Mouse (Mus musculus) hindbrain, embryonic 11.5 days (tissue): Measurements from ENCODE around the gene Gm20671. TPM values are rescaled to one million over a fixed set of nuclear protein-coding genes. Genes with fewer than 3 reads are reported as not detected.
"Not testable (repeated sequence)": the region's sequence is repeated elsewhere in the genome, so short reads cannot be mapped to it uniquely, and the experiment has no call there.

Experiments used
- ATAC-seq: fragments of 200-750 bp; cut with Nextera tagmentation; 2 replicates; pipeline ENCODE4 v1.8.0; 2017; ENCODE audit warnings: mild to moderate bottlenecking, moderate TSS enrichment, moderate library complexity; ENCODE audit not compliant: low FRiP score
- DNase-seq: peaks from one replicate; pipeline ENCODE4 v3.0.0-alpha.2; 2015; ENCODE audit warnings: low spot score
- H3K27ac ChIP-seq: fragments of 300-500 bp; sonication (generic); 2 replicates; pipeline ENCODE4 v1.5.1; 2014; ENCODE audit warnings: mild to moderate bottlenecking, low read depth, low read length
- H3K27me3 ChIP-seq: fragments of 300-500 bp; sonication (generic); 2 replicates; pipeline ENCODE4 v1.6.1; 2014; ENCODE audit warnings: mild to moderate bottlenecking, low read length, moderate library complexity, mixed read lengths; ENCODE audit not compliant: control insufficient read depth, insufficient read depth
- H3K36me3 ChIP-seq: fragments of 300-500 bp; sonication (generic); 2 replicates; pipeline ENCODE4 v1.6.1; 2014; ENCODE audit warnings: mild to moderate bottlenecking, low read length, moderate library complexity, mixed read lengths; ENCODE audit not compliant: control insufficient read depth, insufficient read depth
- H3K4me1 ChIP-seq: fragments of 300-500 bp; sonication (generic); replicated peaks from 2 replicates; pipeline ENCODE4 v1.6.1; 2014; ENCODE audit warnings: low read length, mixed read lengths; ENCODE audit not compliant: control insufficient read depth, insufficient read depth
- H3K4me2 ChIP-seq: fragments of 300-500 bp; sonication (generic); replicated peaks from 2 replicates; pipeline ENCODE4 v1.6.1; 2014; ENCODE audit warnings: mild to moderate bottlenecking, low read depth, low read length
- H3K4me3 ChIP-seq: fragments of 300-500 bp; sonication (generic); 2 replicates; pipeline ENCODE4 v1.5.1; 2014; ENCODE audit warnings: low read depth, low read length
- H3K9ac ChIP-seq: fragments of 300-500 bp; sonication (generic); 2 replicates; pipeline ENCODE4 v1.6.1; 2014; ENCODE audit warnings: low read depth, low read length
- H3K9me3 ChIP-seq: fragments of 300-500 bp; sonication (generic); 2 replicates; pipeline ENCODE4 v1.6.1; 2016; ENCODE audit warnings: low read length; ENCODE audit not compliant: control insufficient read depth
- WGBS: fragments of 180-500 bp; shearing (Covaris S2); extraction: QIAGEN DNeasy Blood & Tissue Kit; methylation state at CpG from one replicate; pipeline ENCODE4 v1.1.7; 2014; 5-methylcytosine and 5-hydroxymethylcytosine counted together
- polyA plus RNA-seq: library from polyadenylated mRNA; unstranded; fragments of >200 nt; fragmentation: Nextera tagmentation; extraction: Ambion mirVana; gene quantifications from 2 replicates; pipeline ENCODE4 v1.2.1, GENCODE M21; 2014

The Gm20671 gene
- polyA plus RNA-seq, 1 experiment from 2014 or later, result not detected

- H3K36me3 ChIP-seq, H3K4me1 ChIP-seq, H3K9me3 ChIP-seq, H3K27me3 ChIP-seq, DNase-seq, H3K9ac ChIP-seq, H3K4me3 ChIP-seq, H3K4me2 ChIP-seq, H3K27ac ChIP-seq: not testable (repeated sequence)
- WGBS, result 88% methylated on average over 6 of the region's 6 CpGs
- ATAC-seq, result peak; percentile 68; the same call in 1 of the 2 replicates
Observed at GRCm38 (mm10) chr5:32733892-32734291, 93.0 kb downstream of the Gm20671 start.

DNA sequence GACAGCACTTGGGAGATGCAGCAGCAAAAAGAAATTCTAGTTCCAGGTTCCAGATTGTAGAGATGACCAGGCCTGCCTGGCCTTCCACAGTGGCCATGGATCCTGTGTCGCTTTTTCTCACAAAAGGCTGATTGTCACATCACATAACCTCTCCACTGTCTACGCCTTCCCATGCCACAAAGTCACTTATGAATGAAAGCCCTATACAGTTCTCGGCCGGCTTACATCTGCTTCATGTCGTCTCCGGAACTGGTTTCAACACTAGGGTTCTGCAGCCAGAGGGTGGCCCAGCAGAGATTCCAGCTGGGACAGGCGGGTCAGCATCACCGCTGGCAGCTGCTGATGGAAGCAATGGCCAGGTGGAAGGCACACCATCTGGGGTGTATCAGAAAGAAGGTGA lies 98.1 kb downstream of the Gm20671 start:
- Histone ChIP-seq H3K4me1 (no peaks in the 10 kb centered on the region), H3K9ac (no peak overlapping the region), H3K27ac (no peak overlapping the region), H3K4me3 (no peak overlapping the region), H3K36me3 (no peaks in the 10 kb centered on the region), H3K27me3 (no peaks in the 10 kb centered on the region), H3K9me3 (no peaks in the 10 kb centered on the region), H3K4me2 (no peak overlapping the region)
- DNase-seq (no peak), ATAC-seq (no peak)
- WGBS, result 87% methylated on average over 8 of the region's 8 CpGs

GRCm38 (mm10) chr5:32728300-32728699 lies 98.6 kb downstream of the Gm20671 start:
- Histone ChIP-seq H3K9ac (no peak overlapping the region), H3K27me3 (no peaks in the 10 kb centered on the region), H3K9me3 (no peaks in the 10 kb centered on the region), H3K4me2 (no peak overlapping the region), H3K27ac (no peak overlapping the region), H3K36me3 (no peaks in the 10 kb centered on the region), H3K4me3 (no peak overlapping the region), H3K4me1 (no peaks in the 10 kb centered on the region)
- ATAC-seq (no peak), DNase-seq (no peak)
- 90% methylated on average over 7 of the region's 7 CpGs for WGBS

DNA sequence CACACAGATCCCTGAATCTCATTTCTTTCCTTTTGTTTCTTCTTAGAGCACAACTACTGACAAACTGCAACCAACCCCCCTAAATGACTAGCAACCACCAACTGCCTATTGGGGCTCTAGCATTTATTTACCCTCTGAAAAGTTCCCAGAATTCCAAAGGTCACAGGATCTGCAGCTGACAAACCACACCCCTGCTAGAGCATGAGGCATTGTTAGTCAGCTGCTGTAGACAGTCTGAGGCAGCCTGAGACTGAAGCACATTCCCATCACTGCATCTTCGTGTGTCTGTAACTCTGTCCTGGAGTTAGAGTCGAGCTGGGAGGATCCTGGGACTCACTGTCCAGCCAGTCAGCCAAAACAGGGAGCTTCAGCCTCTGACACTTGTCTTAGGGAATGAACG lies 101.5 kb downstream of the Gm20671 start:
- DNase-seq, H3K9ac ChIP-seq, H3K4me2 ChIP-seq, H3K36me3 ChIP-seq, H3K4me3 ChIP-seq, ATAC-seq, H3K9me3 ChIP-seq, H3K27ac ChIP-seq, H3K4me1 ChIP-seq, H3K27me3 ChIP-seq: not testable (repeated sequence)
- 75% methylated on average over 3 of the region's 3 CpGs for WGBS

GRCm38 (mm10) chr5:32723981-32724380 lies 102.9 kb downstream of the Gm20671 start:
- H3K27me3 ChIP-seq, result no peaks in the 10 kb centered on the region
- H3K9me3 ChIP-seq, result no peaks in the 10 kb centered on the region
- H3K36me3 ChIP-seq, result no peaks in the 10 kb centered on the region
- DNase-seq (no peak), ATAC-seq (no peak)
- H3K4me1 ChIP-seq, result no peaks in the 10 kb centered on the region
- H3K9ac ChIP-seq, result no peak overlapping the region
- H3K27ac ChIP-seq, result no peak overlapping the region
- H3K4me2 ChIP-seq, result no peak overlapping the region
- H3K4me3 ChIP-seq, result no peak overlapping the region
- 86% methylated on average over 7 of the region's 7 CpGs for WGBS

DNA sequence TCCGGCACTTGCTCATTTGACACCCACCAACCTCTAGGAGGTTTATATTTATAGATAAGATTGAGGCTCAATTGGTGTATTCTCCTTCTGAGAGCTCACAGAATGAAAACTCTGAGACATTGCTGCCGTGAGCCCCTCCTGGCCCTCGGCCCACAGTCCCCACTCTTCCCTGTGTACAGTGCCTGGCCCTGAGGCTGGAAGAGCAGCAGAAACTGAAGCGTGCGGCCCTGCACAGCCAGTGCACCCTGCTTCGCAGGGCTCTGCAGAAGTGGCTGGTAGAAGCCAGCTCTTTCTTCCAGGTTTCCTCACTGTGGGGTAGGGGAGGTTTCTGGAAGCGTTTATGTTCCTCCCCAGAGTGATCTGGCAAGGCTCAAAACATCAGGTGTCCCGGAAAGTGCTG lies 104.2 kb downstream of the Gm20671 start:
- not testable (repeated sequence) for H3K4me3 ChIP-seq, ATAC-seq, H3K9me3 ChIP-seq, H3K27ac ChIP-seq, H3K27me3 ChIP-seq, H3K4me2 ChIP-seq, H3K36me3 ChIP-seq, H3K9ac ChIP-seq, DNase-seq, H3K4me1 ChIP-seq
- WGBS, result 84% methylated on average over 8 of the region's 8 CpGs

GRCm38 (mm10) chr5:32722263-32722662 lies 104.6 kb downstream of the Gm20671 start:
- Histone ChIP-seq H3K9me3 (no peaks in the 10 kb centered on the region), H3K4me2 (no peak overlapping the region), H3K4me3 (no peak overlapping the region), H3K27me3 (no peaks in the 10 kb centered on the region), H3K9ac (no peak overlapping the region), H3K4me1 (no peaks in the 10 kb centered on the region), H3K27ac (no peak overlapping the region), H3K36me3 (no peaks in the 10 kb centered on the region)
- DNase-seq (no peak), ATAC-seq (no peak)
- 67% methylated on average over 7 of the region's 7 CpGs for WGBS

GRCm38 (mm10) chr5:32721316-32721715 lies 105.6 kb downstream of the Gm20671 start:
- H3K4me1 ChIP-seq, result no peaks in the 10 kb centered on the region
- WGBS, result 73% methylated on average over 3 of the region's 3 CpGs
- H3K27me3 ChIP-seq, result no peaks in the 10 kb centered on the region
- H3K9ac ChIP-seq, result no peak overlapping the region
- no peak overlapping the region for H3K27ac ChIP-seq
- no peak overlapping the region for H3K4me2 ChIP-seq
- ATAC-seq (no peak), DNase-seq (no peak)
- no peak overlapping the region for H3K4me3 ChIP-seq
- no peaks in the 10 kb centered on the region for H3K36me3 ChIP-seq
- H3K9me3 ChIP-seq, result no peaks in the 10 kb centered on the region

DNA sequence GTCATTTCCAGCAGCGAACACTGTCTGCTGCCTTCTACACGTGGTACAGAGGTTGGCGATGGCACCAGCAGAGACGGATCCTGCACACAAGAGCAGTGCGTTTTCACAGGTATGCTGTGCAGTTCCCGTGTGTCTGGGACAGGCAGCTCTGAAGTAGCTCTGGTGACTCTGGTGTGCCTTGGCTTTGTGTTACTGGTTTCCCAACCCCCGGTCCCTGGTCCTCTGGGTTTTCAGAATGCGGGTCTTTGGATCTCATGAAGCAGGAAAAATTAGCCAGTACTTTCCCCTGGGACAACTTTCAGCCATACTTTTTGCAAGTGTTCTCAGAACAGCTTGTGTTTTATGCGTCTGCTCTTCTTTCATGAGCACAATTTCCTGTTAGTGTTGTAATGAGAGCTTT lies 106.5 kb downstream of the Gm20671 start:
- H3K9ac ChIP-seq, result no peak overlapping the region
- H3K4me2 ChIP-seq, result no peak overlapping the region
- H3K9me3 ChIP-seq, result no peaks in the 10 kb centered on the region
- DNase-seq (no peak), ATAC-seq (no peak)
- H3K27me3 ChIP-seq, result no peaks in the 10 kb centered on the region
- H3K36me3 ChIP-seq, result no peaks in the 10 kb centered on the region
- H3K4me1 ChIP-seq, result no peaks in the 10 kb centered on the region
- no peak overlapping the region for H3K27ac ChIP-seq
- WGBS, result 82% methylated on average over 9 of the region's 9 CpGs
- H3K4me3 ChIP-seq, result no peak overlapping the region
